Mouse (Mus musculus) liver, postnatal 0 days (tissue): ENCODE results near the gene Spdye4a. TPM values are rescaled to one million over a fixed set of nuclear protein-coding genes. Genes with fewer than 3 reads are reported as not detected.

Experiments used
- ATAC-seq: fragments of 200-750 bp; cut with Nextera tagmentation; 2 replicates; pipeline ENCODE4 v1.8.0; 2017; ENCODE audit warnings: mild to moderate bottlenecking, moderate library complexity
- DNase-seq: peaks from one replicate; pipeline ENCODE4 v3.0.0-alpha.2; 2016
- H3K27ac ChIP-seq: fragments of 300-500 bp; sonication (generic); 2 replicates; pipeline ENCODE4 v1.5.1; 2014; ENCODE audit warnings: antibody characterized with exemption, moderate library complexity, mild to moderate bottlenecking, low read depth
- H3K27me3 ChIP-seq: fragments of 300-500 bp; sonication (generic); 2 replicates; pipeline ENCODE4 v1.6.1; 2014; ENCODE audit warnings: low read length, control low read depth, mixed read lengths; ENCODE audit not compliant: insufficient read depth
- H3K36me3 ChIP-seq: fragments of 300-500 bp; sonication (generic); replicated peaks from 2 replicates; pipeline ENCODE4 v1.6.1; 2014; ENCODE audit warnings: mild to moderate bottlenecking, control low read depth, low read length, moderate library complexity, mixed read lengths; ENCODE audit not compliant: insufficient read depth
- H3K4me1 ChIP-seq: fragments of 300-500 bp; sonication (generic); 2 replicates; pipeline ENCODE4 v1.6.1; 2014; ENCODE audit warnings: antibody characterized with exemption, mild to moderate bottlenecking, control low read depth; ENCODE audit not compliant: insufficient read depth
- H3K4me2 ChIP-seq: fragments of 300-500 bp; sonication (generic); 2 replicates; pipeline ENCODE4 v1.6.1; 2014; ENCODE audit warnings: low read depth, mild to moderate bottlenecking, low read length, moderate library complexity, mixed read lengths
- H3K4me3 ChIP-seq: fragments of 300-500 bp; sonication (generic); 2 replicates; pipeline ENCODE4 v1.5.1; 2014; ENCODE audit warnings: low read depth, low read length
- H3K9ac ChIP-seq: fragments of 300-500 bp; sonication (generic); replicated peaks from 2 replicates; pipeline ENCODE4 v1.6.1; 2014; ENCODE audit warnings: mild to moderate bottlenecking, moderate library complexity
- H3K9me3 ChIP-seq: fragments of 300-500 bp; sonication (generic); 2 replicates; pipeline ENCODE4 v1.6.1; 2016; ENCODE audit warnings: mild to moderate bottlenecking, control low read depth, low read length, mixed read lengths
- CTCF ChIP-seq: sonication (generic); IDR thresholded peaks from 2 replicates; pipeline ENCODE4 v1.5.1; 2016; ENCODE audit warnings: antibody characterized with exemption, low read depth
- EP300 ChIP-seq: IDR thresholded peaks from 2 replicates; pipeline ENCODE4 v1.6.1; 2016; ENCODE audit warnings: antibody characterized with exemption, low read depth, mild to moderate bottlenecking
- WGBS: fragments of 180-500 bp; shearing (Covaris S2); extraction: QIAGEN DNeasy Blood & Tissue Kit; methylation state at CpG from one replicate; pipeline ENCODE4 v1.1.7; 2014; ENCODE audit not compliant: insufficient replicate concordance; 5-methylcytosine and 5-hydroxymethylcytosine counted together
- polyA plus RNA-seq: library from polyadenylated mRNA; unstranded; fragments of >200 nt; fragmentation: Nextera tagmentation; extraction: Ambion mirVana; gene quantifications from 2 replicates; pipeline ENCODE4 v1.2.1, GENCODE M21; 2015

The Spdye4a gene
- polyA plus RNA-seq, 1 experiment from 2014 or later = not detected

DNA sequence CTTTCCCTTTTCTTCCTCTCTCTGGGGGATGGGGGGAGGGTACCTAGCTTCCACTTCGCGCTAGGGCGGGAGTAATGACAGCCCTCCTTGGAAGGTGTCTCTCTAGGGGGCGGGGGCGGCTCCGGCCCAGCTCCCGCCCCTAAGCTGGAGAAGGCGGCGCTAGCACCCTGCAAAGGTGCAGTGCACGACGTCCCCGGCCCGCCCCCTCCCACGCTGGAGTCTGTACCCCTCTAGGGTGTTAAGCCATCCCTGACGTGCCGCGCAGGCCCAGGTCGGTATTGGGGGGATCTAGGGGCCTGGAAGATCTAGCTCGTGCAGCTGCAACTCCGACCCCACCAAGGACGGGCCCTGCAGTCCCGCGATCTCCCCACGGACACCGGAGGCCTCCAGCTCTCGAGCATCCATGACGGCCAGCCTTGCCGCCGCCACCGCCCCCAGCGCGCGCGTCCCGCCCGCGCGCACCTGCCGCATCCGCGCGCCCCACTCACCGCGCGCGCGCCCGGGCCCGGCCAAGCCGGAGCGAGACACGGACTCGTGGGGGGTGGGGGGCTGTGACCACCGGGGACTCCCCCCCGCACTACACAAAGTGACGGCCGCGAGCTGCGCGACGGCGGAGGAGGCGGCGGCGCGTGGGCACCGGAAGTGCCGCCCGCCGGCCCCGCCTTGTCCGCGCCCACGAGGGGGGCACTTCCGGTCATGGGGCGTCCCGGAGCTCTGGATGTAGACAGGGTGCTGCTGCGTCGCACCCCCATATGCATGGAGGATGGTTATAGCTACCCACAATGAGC lies 42.9 kb upstream of the Spdye4a start, which contains the start of gene Zfp316:
Gene Zfp316, minus strand, starts transcription at position 660 of the 788 bp plus-strand sequence.
- DNase-seq = peak; percentile 67
- TF ChIP-seq CTCF (no peak), EP300 (no peak)
- Histone ChIP-seq H3K27me3 (no peaks in the 10 kb centered on the region), H3K9ac (peak within 1 kb of the TSS; percentile 79), H3K9me3 (no peaks in the 10 kb centered on the region), H3K27ac (peak within 1 kb of the TSS; percentile 51; the same call in 1 of the 2 replicates), H3K36me3 (no peaks in the 10 kb centered on the region), H3K4me3 (peak within 1 kb of the TSS; percentile 77), H3K4me2 (peak within 1 kb of the TSS; percentile 97), H3K4me1 (peaks cover 14% of the 10 kb centered on the region)
- ATAC-seq = peak; percentile 65
- WGBS = 1% methylated on average over 59 of the region's 79 CpGs

DNA sequence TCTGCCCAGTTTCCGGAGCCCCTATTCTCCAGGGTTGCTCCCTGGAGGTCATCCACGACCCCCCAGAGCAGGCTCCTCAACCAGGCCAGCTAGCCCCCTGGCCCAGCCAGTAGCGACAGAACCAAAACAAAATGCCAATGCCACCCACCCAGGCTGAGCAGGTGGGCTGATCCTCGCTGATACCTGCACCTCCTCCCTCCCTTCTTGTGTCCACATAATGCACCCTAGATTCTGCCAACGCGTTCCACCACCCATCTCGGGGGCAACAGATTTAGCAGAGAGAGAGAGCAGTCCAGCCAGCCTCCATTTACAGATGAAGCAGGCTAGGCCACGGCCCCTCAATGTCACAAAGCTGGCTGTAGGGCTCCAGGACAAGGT lies 42.3 kb upstream of the Spdye4a start:
- TF ChIP-seq CTCF (no peak), EP300 (no peak)
- 34% methylated on average over 8 of the region's 8 CpGs for WGBS
- Histone ChIP-seq H3K4me3 (peak overlapping the region; percentile 77), H3K4me2 (peak overlapping the region; percentile 97), H3K27ac (no peak overlapping the region), H3K36me3 (no peaks in the 10 kb centered on the region), H3K4me1 (peaks cover 14% of the 10 kb centered on the region), H3K9me3 (no peaks in the 10 kb centered on the region), H3K9ac (peak overlapping the region; percentile 79), H3K27me3 (no peaks in the 10 kb centered on the region)
- no peak for ATAC-seq
- DNase-seq = no peak

DNA sequence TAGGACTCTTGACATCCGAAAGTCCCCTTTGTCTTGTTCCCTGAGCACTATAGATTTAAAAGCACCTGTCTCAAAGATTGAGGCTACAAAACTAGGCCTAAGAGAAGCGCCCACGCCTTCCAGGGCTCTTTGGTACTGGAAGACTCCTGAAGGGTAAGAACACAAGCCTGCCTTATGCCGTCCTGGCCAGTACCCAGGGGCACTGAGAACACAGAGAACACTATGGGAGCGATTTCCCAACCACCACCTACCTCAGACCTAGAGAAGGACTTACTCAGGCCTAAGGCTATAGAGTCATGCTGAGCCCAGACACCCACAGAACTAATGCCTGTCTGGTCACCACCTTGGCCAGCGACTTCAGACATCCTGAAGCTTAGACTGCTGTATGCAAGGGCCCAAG lies 40.1 kb upstream of the Spdye4a start:
- Histone ChIP-seq H3K27ac (no peak overlapping the region), H3K27me3 (no peaks in the 10 kb centered on the region), H3K4me2 (no peak overlapping the region), H3K4me3 (no peak overlapping the region), H3K9me3 (no peaks in the 10 kb centered on the region), H3K9ac (no peak overlapping the region), H3K36me3 (peaks cover 7% of the 10 kb centered on the region; the same call in 1 of the 2 replicates), H3K4me1 (peaks cover 14% of the 10 kb centered on the region)
- TF ChIP-seq CTCF = no peak
- DNase-seq (no peak), ATAC-seq (no peak)
- 80% methylated on average over 6 of the region's 6 CpGs for WGBS

DNA sequence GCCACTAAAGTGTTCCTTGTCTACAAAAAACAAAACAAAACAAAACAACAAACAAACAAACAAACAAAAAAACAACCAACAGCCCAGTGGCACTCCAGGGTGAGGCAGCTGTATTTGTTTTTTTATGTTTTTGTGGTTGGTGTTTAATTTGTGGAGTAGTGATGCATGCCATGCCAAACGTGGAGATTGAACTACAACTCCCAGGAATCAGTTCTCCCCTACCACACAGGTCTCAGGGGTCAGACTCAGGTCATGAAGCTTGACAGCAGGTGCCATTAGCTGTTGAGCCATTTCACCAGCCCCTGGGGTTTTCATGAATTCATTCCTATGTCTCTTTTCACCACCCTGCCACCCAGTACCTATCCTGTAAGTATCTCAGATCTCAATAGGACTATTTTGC lies 38.7 kb upstream of the Spdye4a start:
- ATAC-seq (no peak), DNase-seq (no peak)
- TF ChIP-seq CTCF (no peak), EP300 (no peak)
- H3K9ac ChIP-seq = no peak overlapping the region
- peaks cover 7% of the 10 kb centered on the region; the same call in 1 of the 2 replicates for H3K36me3 ChIP-seq
- no peak overlapping the region for H3K4me3 ChIP-seq
- no peak overlapping the region for H3K4me2 ChIP-seq
- no peaks in the 10 kb centered on the region for H3K27me3 ChIP-seq
- H3K9me3 ChIP-seq = no peaks in the 10 kb centered on the region
- H3K27ac ChIP-seq = no peak overlapping the region
- H3K4me1 ChIP-seq = peaks cover 10% of the 10 kb centered on the region
- 50% methylated on average over 1 of the region's 1 CpGs for WGBS

DNA sequence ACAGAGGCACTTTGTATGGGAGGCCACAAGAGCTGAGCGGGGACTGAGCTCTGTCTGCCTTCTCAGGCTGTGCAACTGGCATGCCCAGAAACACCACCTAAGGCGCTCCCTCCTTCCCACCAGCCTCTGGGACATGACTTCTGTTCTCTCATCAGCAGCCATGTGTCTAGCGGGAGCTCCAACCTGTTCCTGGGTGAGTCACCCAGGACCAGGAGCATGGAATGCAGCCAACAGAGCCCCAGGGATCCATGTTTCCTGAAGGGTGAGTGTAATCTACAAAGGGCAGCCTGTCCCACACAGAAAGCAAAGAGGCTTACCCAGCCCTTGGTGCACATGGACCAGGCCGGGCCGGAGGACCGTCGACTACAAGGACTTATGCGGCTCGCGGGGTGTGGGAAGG lies 38.0 kb upstream of the Spdye4a start:
- no peak for DNase-seq
- Histone ChIP-seq H3K27ac (no peak overlapping the region), H3K36me3 (peaks cover 7% of the 10 kb centered on the region; the same call in 1 of the 2 replicates), H3K4me2 (no peak overlapping the region), H3K4me1 (peaks cover 5% of the 10 kb centered on the region; the same call in 1 of the 2 replicates), H3K27me3 (no peaks in the 10 kb centered on the region), H3K9ac (no peak overlapping the region), H3K9me3 (no peaks in the 10 kb centered on the region), H3K4me3 (no peak overlapping the region)
- TF ChIP-seq CTCF (no peak), EP300 (no peak)
- ATAC-seq = no peak
- WGBS = 89% methylated on average over 10 of the region's 10 CpGs

DNA sequence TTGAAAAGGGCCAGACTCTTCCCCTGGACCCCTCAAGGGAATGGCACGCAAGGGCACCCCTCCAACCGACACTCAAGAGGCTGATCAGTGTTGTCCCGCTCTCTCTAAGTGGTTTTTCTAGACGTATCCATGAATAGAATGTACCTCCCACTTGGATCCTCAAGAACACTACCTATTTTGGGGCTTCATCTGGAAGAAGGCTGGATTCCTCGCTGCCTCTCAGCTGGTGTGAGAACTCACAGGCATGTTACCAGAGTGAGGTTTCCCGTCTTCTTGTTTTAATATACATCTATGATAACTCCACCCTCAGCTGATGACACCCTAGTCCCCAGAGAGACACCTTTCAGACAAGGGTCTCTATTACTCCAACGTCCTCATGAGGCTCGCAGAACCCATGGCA lies 34.9 kb upstream of the Spdye4a start:
- no peaks in the 10 kb centered on the region for H3K9me3 ChIP-seq
- no peak overlapping the region for H3K4me2 ChIP-seq
- no peak overlapping the region for H3K4me3 ChIP-seq
- TF ChIP-seq CTCF (no peak), EP300 (no peak)
- DNase-seq (no peak), ATAC-seq (no peak)
- H3K4me1 ChIP-seq = no peaks in the 10 kb centered on the region
- no peak overlapping the region for H3K27ac ChIP-seq
- peaks cover 7% of the 10 kb centered on the region; the same call in 1 of the 2 replicates for H3K36me3 ChIP-seq
- peaks cover 6% of the 10 kb centered on the region; the same call in 1 of the 2 replicates for H3K27me3 ChIP-seq
- H3K9ac ChIP-seq = no peak overlapping the region
- 82% methylated on average over 8 of the region's 8 CpGs for WGBS
